Mouse (Mus musculus): ENCODE results near the gene Nudt4.

The Nudt4 gene

DNA sequence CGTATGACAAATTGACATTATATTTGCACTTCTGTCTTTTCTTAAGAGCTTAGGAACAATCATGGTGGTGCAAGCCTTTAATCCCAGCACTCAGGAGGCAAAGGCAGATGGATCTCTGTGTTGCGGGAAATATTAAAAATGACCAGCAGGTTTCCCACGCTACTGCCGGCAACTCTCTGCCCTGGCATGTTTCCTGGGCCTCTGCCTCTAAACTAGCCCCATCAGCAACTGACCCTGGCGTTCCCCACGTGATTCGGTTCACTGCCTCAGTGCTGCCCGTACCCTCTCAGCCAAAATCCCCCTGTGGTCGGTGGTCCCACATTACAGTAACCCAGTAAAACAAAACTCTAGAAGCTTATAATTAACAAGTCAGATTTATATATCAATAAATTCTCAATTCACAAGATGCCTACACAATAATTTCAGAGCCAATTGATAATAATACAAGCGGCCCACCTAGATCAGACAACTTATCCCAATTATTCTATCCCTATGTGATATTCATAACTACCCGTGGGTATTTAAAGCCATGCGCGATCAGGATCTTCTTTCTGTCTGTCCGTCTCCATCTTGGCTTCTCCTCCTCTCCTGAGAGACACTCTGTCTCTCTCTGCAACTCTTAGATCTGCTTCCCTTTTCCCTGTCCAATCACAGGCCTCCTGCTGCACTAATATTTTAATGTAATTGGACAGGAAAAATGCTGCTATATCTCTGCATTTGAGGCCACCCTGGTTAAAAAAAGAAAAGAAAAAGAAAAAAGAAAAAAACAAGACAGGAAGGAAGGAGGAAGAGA, 60.3 kb downstream of the Nudt4 start:
- CTCF ChIA-PET, result no interaction called here

DNA sequence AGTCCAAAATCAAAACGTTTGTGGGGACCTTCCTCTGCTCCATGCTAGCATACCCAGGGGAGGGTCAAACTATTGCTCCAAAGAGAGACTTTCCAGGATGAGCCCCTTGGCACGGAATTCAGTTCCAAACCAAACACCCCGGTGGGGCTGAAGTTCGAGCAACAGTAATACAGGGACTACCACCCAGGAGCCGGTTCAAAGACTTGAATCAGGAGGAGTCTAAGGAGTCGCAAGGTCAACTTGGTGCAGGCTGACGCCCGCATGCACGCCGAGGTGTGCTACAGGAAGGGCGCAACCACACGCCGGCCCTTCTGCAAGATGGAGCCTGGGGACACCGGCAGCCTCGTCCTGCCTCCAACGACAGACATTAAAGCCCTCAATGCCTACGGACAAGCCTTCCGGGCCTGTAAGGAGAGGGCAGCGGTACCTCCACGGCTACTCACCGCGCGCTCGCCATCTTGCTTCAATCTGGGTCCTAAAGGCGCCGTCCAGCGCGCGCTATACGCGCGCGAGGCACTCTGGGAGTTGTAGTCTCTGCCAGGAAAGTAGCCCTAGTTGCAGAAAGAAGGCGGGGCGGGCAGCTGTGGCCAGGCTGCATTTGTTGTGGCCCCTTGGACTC, 62.4 kb downstream of the Nudt4 start, which contains the start of gene Mrpl42:
Gene Mrpl42 (minus strand): TSS at position 478 of the 619 bp plus-strand sequence.
- CTCF ChIA-PET, result no interaction called here

DNA sequence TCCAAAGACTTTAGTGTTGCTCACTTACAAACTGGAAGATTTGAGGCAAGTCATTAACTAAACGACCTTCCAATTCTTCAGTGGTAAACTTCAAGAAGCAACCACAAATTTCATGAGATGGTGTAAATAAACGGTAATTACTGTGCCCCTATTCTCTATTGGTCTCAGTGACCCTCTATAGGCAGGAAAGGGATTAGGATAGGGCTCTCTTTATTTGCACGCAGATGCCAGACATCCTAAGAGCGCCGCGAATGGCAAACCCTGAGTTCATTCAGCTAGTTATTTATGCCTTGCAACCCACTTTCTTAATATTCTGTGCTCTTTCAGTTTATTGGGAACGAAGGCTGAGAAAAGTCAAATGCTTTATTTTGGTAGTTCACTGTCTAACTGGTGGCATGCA, 62.9 kb downstream of the Nudt4 start:
- CTCF ChIA-PET, result no interaction called here
